Mouse (Mus musculus) hindbrain, embryonic 14.5 days (tissue): ENCODE measurements at regions not wholly inside any gene's neighbourhood (a gene's known extent, or its start where the extent isn't known, plus 50 kb on each side); places are given as distances from the start of the nearest gene placed in this dataset.
A peak's percentile ranks its signal among the peaks of the same experiment; 100 is the strongest.

Experiments
- ATAC-seq: fragments of 200-750 bp; cut with Nextera tagmentation; 2 replicates; pipeline ENCODE4 v1.8.0; 2017; ENCODE audit warnings: moderate number of reproducible peaks, mild to moderate bottlenecking, moderate TSS enrichment, moderate library complexity; ENCODE audit not compliant: low FRiP score
- DNase-seq: peaks from one replicate; pipeline ENCODE4 v3.0.0-alpha.2; 2015; ENCODE audit warnings: low spot score
- H3K27ac ChIP-seq: fragments of 300-500 bp; sonication (generic); 2 replicates; pipeline ENCODE4 v1.5.1; 2014; ENCODE audit warnings: mild to moderate bottlenecking, moderate library complexity
- H3K27me3 ChIP-seq: fragments of 300-500 bp; sonication (generic); 2 replicates; pipeline ENCODE4 v1.6.1; 2014; ENCODE audit warnings: mild to moderate bottlenecking, low read length, mixed read lengths; ENCODE audit not compliant: control insufficient read depth, insufficient read depth
- H3K36me3 ChIP-seq: fragments of 300-500 bp; sonication (generic); replicated peaks from 2 replicates; pipeline ENCODE4 v1.6.1; 2014; ENCODE audit not compliant: control insufficient read depth, insufficient read depth
- H3K4me1 ChIP-seq: fragments of 300-500 bp; sonication (generic); replicated peaks from 2 replicates; pipeline ENCODE4 v1.6.1; 2014; ENCODE audit warnings: antibody characterized with exemption, low read length, mixed read lengths; ENCODE audit not compliant: control insufficient read depth, insufficient read depth
- H3K4me2 ChIP-seq: fragments of 300-500 bp; sonication (generic); replicated peaks from 2 replicates; pipeline ENCODE4 v1.6.1; 2014; ENCODE audit warnings: mild to moderate bottlenecking, moderate library complexity
- H3K4me3 ChIP-seq: fragments of 300-500 bp; sonication (generic); replicated peaks from 2 replicates; pipeline ENCODE4 v1.5.1; 2014; ENCODE audit warnings: mild to moderate bottlenecking, low read length
- H3K9ac ChIP-seq: fragments of 300-500 bp; sonication (generic); 2 replicates; pipeline ENCODE4 v1.6.1; 2014
- H3K9me3 ChIP-seq: fragments of 300-500 bp; sonication (generic); 2 replicates; pipeline ENCODE4 v1.6.1; 2016; ENCODE audit warnings: low read length; ENCODE audit not compliant: control insufficient read depth
- WGBS: fragments of 180-500 bp; shearing (Covaris S2); extraction: QIAGEN DNeasy Blood & Tissue Kit; methylation state at CpG from one replicate; pipeline ENCODE4 v1.1.7; 2014; 5-methylcytosine and 5-hydroxymethylcytosine counted together

GRCm38 (mm10) chr9:102782926-102783850, 51.5 kb upstream of the Ryk start:
- no peak overlapping the region for H3K4me3 ChIP-seq
- H3K27me3 ChIP-seq: no peaks in the 10 kb centered on the region
- no peaks in the 10 kb centered on the region for H3K36me3 ChIP-seq
- H3K9ac ChIP-seq: no peak overlapping the region
- no peak for DNase-seq
- H3K4me2 ChIP-seq: no peak overlapping the region
- H3K9me3 ChIP-seq: no peaks in the 10 kb centered on the region
- H3K4me1 ChIP-seq: peaks cover 3% of the 10 kb centered on the region; the same call in 1 of the 2 replicates
- no peak for ATAC-seq
- WGBS: 65% methylated on average over 25 of the region's 25 CpGs
- no peak overlapping the region for H3K27ac ChIP-seq

DNA sequence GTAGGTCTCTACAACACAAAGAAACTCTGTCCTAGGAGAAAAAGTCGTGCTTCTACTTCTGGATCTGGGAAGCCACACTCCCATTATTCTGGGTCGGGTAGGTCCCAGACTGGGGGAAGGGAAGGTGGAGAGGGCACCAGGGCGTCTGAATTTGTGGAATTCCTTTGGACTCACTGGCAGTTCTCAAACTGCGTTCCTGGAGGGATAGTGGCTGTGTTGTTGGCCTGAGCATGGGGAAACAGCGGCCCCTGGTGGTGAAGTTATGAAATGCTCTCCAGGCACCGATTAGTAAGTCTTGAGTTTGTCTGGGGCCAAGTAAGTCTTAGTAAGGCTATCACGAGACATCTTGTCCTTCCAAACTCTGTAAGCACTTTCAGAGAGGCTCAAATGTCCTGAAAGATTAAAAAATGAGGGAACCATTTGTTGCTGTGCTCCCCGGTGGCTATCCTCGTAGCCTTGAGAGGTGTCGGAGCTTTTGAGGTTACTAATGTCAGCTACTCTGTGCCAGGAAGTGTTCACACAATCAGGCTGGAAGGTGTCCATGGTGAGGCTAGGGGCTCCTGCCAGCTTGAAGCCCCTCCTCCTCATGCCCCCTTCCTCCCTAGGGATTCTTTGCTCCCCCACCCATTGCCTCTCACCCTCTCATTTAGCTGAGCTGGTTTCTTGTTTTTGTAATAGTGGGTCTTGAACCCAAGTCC, 50.2 kb upstream of the Ryk start:
- H3K4me1 ChIP-seq: peaks cover 3% of the 10 kb centered on the region; the same call in 1 of the 2 replicates
- H3K9ac ChIP-seq: no peak overlapping the region
- peak; percentile 95 for DNase-seq
- no peak overlapping the region for H3K4me3 ChIP-seq
- no peaks in the 10 kb centered on the region for H3K27me3 ChIP-seq
- H3K4me2 ChIP-seq: no peak overlapping the region
- ATAC-seq: peak; percentile 77
- H3K9me3 ChIP-seq: no peaks in the 10 kb centered on the region
- H3K27ac ChIP-seq: no peak overlapping the region
- WGBS: 13% methylated on average over 10 of the region's 10 CpGs
- no peaks in the 10 kb centered on the region for H3K36me3 ChIP-seq
